Mouse (Mus musculus) hindbrain, postnatal 0 days (tissue): ENCODE measurements around the gene Srms. TPM values are rescaled to one million over a fixed set of nuclear protein-coding genes. Genes with fewer than 3 reads are reported as not detected.

Source experiments
- ATAC-seq: fragments of 200-750 bp; cut with Nextera tagmentation; 2 replicates; pipeline ENCODE4 v1.8.0; 2017; ENCODE audit warnings: mild to moderate bottlenecking, moderate TSS enrichment, moderate library complexity
- DNase-seq: peaks from one replicate; pipeline ENCODE4 v3.0.0-alpha.2; 2015; ENCODE audit warnings: low spot score
- H3K27ac ChIP-seq: fragments of 300-500 bp; sonication (generic); 2 replicates; pipeline ENCODE4 v1.5.1; 2014; ENCODE audit warnings: mild to moderate bottlenecking
- H3K27me3 ChIP-seq: fragments of 300-500 bp; sonication (generic); 2 replicates; pipeline ENCODE4 v1.6.1; 2014; ENCODE audit warnings: low read length, mixed read lengths; ENCODE audit not compliant: insufficient read depth
- H3K36me3 ChIP-seq: fragments of 300-500 bp; sonication (generic); 2 replicates; pipeline ENCODE4 v1.6.1; 2014; ENCODE audit warnings: low read length, mixed read lengths; ENCODE audit not compliant: insufficient read depth
- H3K4me1 ChIP-seq: fragments of 300-500 bp; sonication (generic); 2 replicates; pipeline ENCODE4 v1.6.1; 2014; ENCODE audit warnings: antibody characterized with exemption, low read length, mixed read lengths; ENCODE audit not compliant: insufficient read depth
- H3K4me2 ChIP-seq: fragments of 300-500 bp; sonication (generic); 2 replicates; pipeline ENCODE4 v1.6.1; 2014; ENCODE audit warnings: low read depth, mild to moderate bottlenecking, low read length, moderate library complexity, mixed read lengths
- H3K4me3 ChIP-seq: fragments of 300-500 bp; sonication (generic); 2 replicates; pipeline ENCODE4 v1.5.1; 2014; ENCODE audit warnings: low read length
- H3K9ac ChIP-seq: fragments of 300-500 bp; sonication (generic); replicated peaks from 2 replicates; pipeline ENCODE4 v1.6.1; 2014; ENCODE audit warnings: mild to moderate bottlenecking, low read length, moderate library complexity, mixed read lengths
- H3K9me3 ChIP-seq: fragments of 300-500 bp; sonication (generic); 2 replicates; pipeline ENCODE4 v1.6.1; 2016; ENCODE audit warnings: low read length, mixed read lengths
- CTCF ChIP-seq: IDR thresholded peaks from 2 replicates; pipeline ENCODE4 v1.5.1; 2016; ENCODE audit warnings: antibody characterized with exemption, control low read depth, low read depth
- WGBS: fragments of 180-500 bp; shearing (Covaris S2); extraction: QIAGEN DNeasy Blood & Tissue Kit; methylation state at CpG from one replicate; pipeline ENCODE4 v1.1.7; 2014; 5-methylcytosine and 5-hydroxymethylcytosine counted together
- polyA plus RNA-seq: library from polyadenylated mRNA; unstranded; fragments of >200 nt; fragmentation: Nextera tagmentation; extraction: Ambion mirVana; gene quantifications from 2 replicates; pipeline ENCODE4 v1.2.1, GENCODE M21; 2015
- total RNA-seq: library from RNA; depleted of rRNA; stranded (reverse); fragments of >200 nt; gene quantifications from 2 replicates; pipeline ENCODE4 v1.2.3, GENCODE M21; 2014; rRNA removed

Srms gene
- 0.07 and 0.47 TPM in 2 replicates for total RNA-seq
- polyA plus RNA-seq = 0.09 and 0.18 TPM in 2 replicates

GRCm38 (mm10) chr2:181213021-181213445 lies at the start of gene Srms:
Gene Srms (minus strand): TSS chr2:181213185.
- TF ChIP-seq CTCF = no peak
- Histone ChIP-seq H3K4me2 (peak within 1 kb of the TSS; percentile 54), H3K27ac (no peak within 1 kb of the TSS), H3K4me1 (no peaks in the 10 kb centered on the region), H3K9ac (no peak within 1 kb of the TSS), H3K4me3 (peak within 1 kb of the TSS; percentile 29), H3K36me3 (no peaks in the 10 kb centered on the region), H3K9me3 (no peaks in the 10 kb centered on the region), H3K27me3 (peaks cover 19% of the 10 kb centered on the region)
- WGBS = 3% methylated on average over 17 of the region's 17 CpGs
- DNase-seq (no peak), ATAC-seq (no peak)

DNA sequence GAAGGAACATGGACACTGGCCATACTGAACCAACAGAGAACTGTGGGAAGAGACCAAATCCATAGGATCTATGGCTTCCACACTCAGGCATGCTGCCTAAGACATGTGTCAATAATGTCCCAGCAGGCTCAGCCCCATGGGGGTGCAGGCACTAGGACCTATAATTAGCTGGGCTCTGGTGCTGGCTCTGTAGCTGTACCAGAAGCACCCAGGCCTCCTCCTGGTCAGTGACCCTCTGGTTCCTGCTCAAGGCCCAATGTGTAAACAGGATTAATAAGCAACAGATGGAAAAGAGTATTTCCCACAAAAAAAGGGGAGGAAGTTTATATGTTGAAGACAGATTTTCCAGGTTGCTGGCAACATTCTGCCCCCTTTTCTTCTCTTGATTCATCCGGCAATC lies 40.3 kb upstream of the Srms start:
- 94% methylated on average over 1 of the region's 1 CpGs for WGBS
- no peak for TF ChIP-seq CTCF
- no peak overlapping the region for H3K9ac ChIP-seq
- peaks cover 55% of the 10 kb centered on the region for H3K36me3 ChIP-seq
- ATAC-seq (no peak), DNase-seq (no peak)
- no peak overlapping the region for H3K27ac ChIP-seq
- H3K27me3 ChIP-seq = no peaks in the 10 kb centered on the region
- no peaks in the 10 kb centered on the region for H3K4me1 ChIP-seq
- H3K4me2 ChIP-seq = no peak overlapping the region
- H3K4me3 ChIP-seq = no peak overlapping the region
- H3K9me3 ChIP-seq = no peaks in the 10 kb centered on the region

- H3K4me2 ChIP-seq = no peak overlapping the region
- H3K36me3 ChIP-seq = peaks cover 44% of the 10 kb centered on the region
- no peaks in the 10 kb centered on the region for H3K27me3 ChIP-seq
- TF ChIP-seq CTCF = no peak
- no peak overlapping the region for H3K4me3 ChIP-seq
- H3K27ac ChIP-seq = no peak overlapping the region
- H3K9ac ChIP-seq = no peak overlapping the region
- no peak for ATAC-seq
- DNase-seq = no peak
- H3K9me3 ChIP-seq = 0 out of 2 replicates have a peak, but pooled peaks cover 2% of the 10 kb centered on the region
- no peaks in the 10 kb centered on the region for H3K4me1 ChIP-seq
- 92% methylated on average over 1 of the region's 1 CpGs for WGBS
These were observed 38.9 kb upstream of the Srms start for GRCm38 (mm10) chr2:181251841-181252240.

DNA sequence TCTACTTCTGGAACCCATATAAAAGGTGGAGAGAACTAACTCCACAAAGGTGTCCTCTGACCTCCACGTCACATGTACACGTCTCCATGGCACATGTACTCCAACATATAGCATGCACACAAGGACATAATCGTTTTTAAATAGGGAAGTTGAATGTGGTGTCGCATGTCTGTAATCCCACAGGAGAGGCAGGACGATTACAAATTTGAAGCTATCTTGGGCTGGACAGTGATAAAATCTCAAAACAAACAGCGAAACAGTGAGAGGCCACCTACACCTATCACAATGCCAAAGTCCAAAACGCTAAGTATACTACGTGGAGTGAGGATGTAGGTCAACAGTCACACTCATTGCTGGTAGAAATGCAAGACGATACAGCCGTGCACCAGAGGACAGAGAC lies 36.2 kb upstream of the Srms start:
- no peak for DNase-seq
- no peak overlapping the region for H3K27ac ChIP-seq
- H3K27me3 ChIP-seq = no peaks in the 10 kb centered on the region
- H3K36me3 ChIP-seq = peaks cover 22% of the 10 kb centered on the region
- TF ChIP-seq CTCF = no peak
- H3K4me3 ChIP-seq = no peak overlapping the region
- H3K4me1 ChIP-seq = no peaks in the 10 kb centered on the region
- no peak for ATAC-seq
- no peak overlapping the region for H3K9ac ChIP-seq
- WGBS = 88% methylated on average over 10 of the region's 10 CpGs
- no peak overlapping the region for H3K4me2 ChIP-seq
- 0 out of 2 replicates have a peak, but pooled peaks cover 2% of the 10 kb centered on the region for H3K9me3 ChIP-seq

DNA sequence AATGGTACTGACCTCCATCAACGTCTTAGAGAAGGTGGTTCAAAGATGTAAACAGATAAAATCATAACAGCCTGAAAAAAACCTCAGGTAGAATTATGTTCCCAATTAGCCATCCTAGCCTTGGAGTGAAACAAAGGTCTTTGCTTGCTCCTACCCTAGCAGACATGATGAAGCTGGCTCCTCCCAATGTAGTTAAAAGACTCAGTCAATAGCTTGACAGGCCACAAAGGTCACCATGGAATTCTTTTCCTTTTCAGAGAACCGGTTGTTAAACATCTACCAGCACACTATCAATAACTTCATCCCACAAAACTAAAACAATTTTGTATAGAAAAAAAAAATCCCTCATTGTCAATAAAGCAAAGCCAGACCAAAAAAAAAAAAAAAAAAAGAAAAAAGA lies 32.0 kb upstream of the Srms start:
- ATAC-seq (no peak), DNase-seq (no peak)
- WGBS = 29% methylated on average over 2 of the region's 2 CpGs
- Histone ChIP-seq H3K4me2 (no peak overlapping the region), H3K9ac (no peak overlapping the region), H3K9me3 (0 out of 2 replicates have a peak, but pooled peaks cover 2% of the 10 kb centered on the region), H3K27ac (no peak overlapping the region), H3K4me3 (no peak overlapping the region), H3K36me3 (no peaks in the 10 kb centered on the region), H3K4me1 (no peaks in the 10 kb centered on the region), H3K27me3 (no peaks in the 10 kb centered on the region)
- no peak for TF ChIP-seq CTCF

DNA sequence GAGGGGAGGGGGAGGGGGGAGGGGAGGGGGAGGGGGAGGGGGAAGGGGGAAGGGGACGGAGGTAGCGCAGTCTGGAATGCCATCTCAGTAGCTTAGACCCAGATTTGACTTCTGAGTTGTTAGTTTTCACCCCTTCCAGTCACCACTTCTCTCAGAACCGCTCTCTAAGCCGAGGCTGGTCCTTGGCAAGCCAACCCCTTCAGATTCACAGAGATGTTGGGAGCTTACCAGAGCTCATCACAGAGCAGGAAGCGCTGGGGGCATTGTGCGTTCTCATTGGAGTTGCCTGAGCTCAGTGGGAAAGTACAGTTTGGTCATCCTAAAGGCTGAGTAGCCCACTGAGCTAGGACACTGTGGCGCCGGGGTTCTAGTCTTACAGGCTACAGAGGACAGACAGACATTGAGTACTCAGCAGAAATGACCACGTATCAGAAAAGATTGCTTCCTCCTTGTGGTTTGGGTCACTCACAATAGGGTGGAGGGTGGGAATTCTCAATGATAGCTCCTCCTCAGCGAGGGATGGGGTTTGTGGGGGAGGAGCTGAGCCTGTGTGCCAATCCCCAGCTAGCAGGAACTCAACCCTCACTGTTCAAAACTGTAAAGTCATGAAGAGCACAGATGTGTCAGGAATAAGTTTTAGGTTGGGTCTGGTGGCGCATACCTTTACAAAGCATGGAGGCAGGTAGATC lies 30.9 kb upstream of the Srms start:
- no peak overlapping the region for H3K4me2 ChIP-seq
- 0 out of 2 replicates have a peak, but pooled peaks cover 2% of the 10 kb centered on the region for H3K9me3 ChIP-seq
- DNase-seq = no peak
- no peak overlapping the region for H3K27ac ChIP-seq
- H3K9ac ChIP-seq = no peak overlapping the region
- H3K4me3 ChIP-seq = no peak overlapping the region
- no peaks in the 10 kb centered on the region for H3K4me1 ChIP-seq
- no peaks in the 10 kb centered on the region for H3K27me3 ChIP-seq
- WGBS = 34% methylated on average over 11 of the region's 11 CpGs
- TF ChIP-seq CTCF = no peak
- no peaks in the 10 kb centered on the region for H3K36me3 ChIP-seq
- ATAC-seq = no peak

GRCm38 (mm10) chr2:181242314-181242665 lies 29.3 kb upstream of the Srms start:
- Histone ChIP-seq H3K4me1 (no peaks in the 10 kb centered on the region), H3K27me3 (no peaks in the 10 kb centered on the region), H3K4me3 (no peak overlapping the region), H3K9ac (no peak overlapping the region), H3K27ac (no peak overlapping the region), H3K9me3 (0 out of 2 replicates have a peak, but pooled peaks cover 2% of the 10 kb centered on the region), H3K36me3 (no peaks in the 10 kb centered on the region), H3K4me2 (peak overlapping the region; percentile 42; the same call in 1 of the 2 replicates)
- WGBS = 70% methylated on average over 3 of the region's 3 CpGs
- no peak for ATAC-seq
- TF ChIP-seq CTCF = no peak
- no peak for DNase-seq
